Mouse (Mus musculus) lung, embryonic 16.5 days (tissue): ENCODE measurements around the gene Dgat2l6. TPM values are rescaled to one million over a fixed set of nuclear protein-coding genes. Genes with fewer than 3 reads are reported as not detected.

Source experiments
- ATAC-seq: fragments of 200-750 bp; cut with Nextera tagmentation; 2 replicates; pipeline ENCODE4 v1.8.0; 2017; ENCODE audit warnings: low read depth, mild to moderate bottlenecking, moderate library complexity
- H3K27ac ChIP-seq: fragments of 300-500 bp; sonication (generic); 2 replicates; pipeline ENCODE4 v1.5.1; 2014; ENCODE audit warnings: mild to moderate bottlenecking, control low read depth, low read length
- H3K27me3 ChIP-seq: fragments of 300-500 bp; sonication (generic); 2 replicates; pipeline ENCODE4 v1.6.1; 2014; ENCODE audit warnings: low read depth, low read length, mixed read lengths; ENCODE audit not compliant: control insufficient read depth, insufficient read depth
- H3K36me3 ChIP-seq: fragments of 300-500 bp; sonication (generic); 2 replicates; pipeline ENCODE4 v1.6.1; 2014; ENCODE audit warnings: low read length; ENCODE audit not compliant: control insufficient read depth, insufficient read depth
- H3K4me1 ChIP-seq: fragments of 300-500 bp; sonication (generic); replicated peaks from 2 replicates; pipeline ENCODE4 v1.6.1; 2014; ENCODE audit warnings: low read length, mixed read lengths; ENCODE audit not compliant: control insufficient read depth, insufficient read depth
- H3K4me2 ChIP-seq: fragments of 300-500 bp; sonication (generic); 2 replicates; pipeline ENCODE4 v1.6.1; 2014; ENCODE audit warnings: low read depth, low read length, control low read depth
- H3K4me3 ChIP-seq: fragments of 300-500 bp; sonication (generic); 2 replicates; pipeline ENCODE4 v1.5.1; 2014; ENCODE audit warnings: mild to moderate bottlenecking, low read length, control low read depth
- H3K9ac ChIP-seq: fragments of 300-500 bp; sonication (generic); 2 replicates; pipeline ENCODE4 v1.6.1; 2014; ENCODE audit warnings: low read length, control low read depth
- H3K9me3 ChIP-seq: fragments of 300-500 bp; sonication (generic); 2 replicates; pipeline ENCODE4 v1.6.1; 2016; ENCODE audit warnings: low read length; ENCODE audit not compliant: control insufficient read depth
- WGBS: fragments of 180-500 bp; shearing (Covaris S2); extraction: QIAGEN DNeasy Blood & Tissue Kit; methylation state at CpG from one replicate; pipeline ENCODE4 v1.1.7; 2014; 5-methylcytosine and 5-hydroxymethylcytosine counted together
- polyA plus RNA-seq: library from polyadenylated mRNA; unstranded; fragments of >200 nt; fragmentation: Nextera tagmentation; extraction: Ambion mirVana; gene quantifications from 2 replicates; pipeline ENCODE4 v1.2.1, GENCODE M21; 2015

Gene Dgat2l6
- polyA plus RNA-seq, 1 experiment from 2014 or later = not detected

GRCm38 (mm10) chrX:100516683-100517082 lies 8.0 kb upstream of the Dgat2l6 start:
- Histone ChIP-seq H3K27me3 (no peaks in the 10 kb centered on the region; the same call in none of the 2 replicates), H3K4me2 (no peak overlapping the region), H3K9me3 (no peaks in the 10 kb centered on the region), H3K36me3 (peaks cover 2% of the 10 kb centered on the region; the same call in 1 of the 2 replicates), H3K4me1 (no peaks in the 10 kb centered on the region), H3K27ac (no peak overlapping the region), H3K9ac (no peak overlapping the region), H3K4me3 (no peak overlapping the region)
- 80% methylated on average over 3 of the region's 3 CpGs for WGBS
- no peak for ATAC-seq

- no peak overlapping the region for H3K9ac ChIP-seq
- no peak for ATAC-seq
- H3K9me3 ChIP-seq = no peaks in the 10 kb centered on the region
- peaks cover 2% of the 10 kb centered on the region; the same call in 1 of the 2 replicates for H3K36me3 ChIP-seq
- 89% methylated on average over 6 of the region's 6 CpGs for WGBS
- H3K4me2 ChIP-seq = no peak overlapping the region
- no peak overlapping the region for H3K27ac ChIP-seq
- no peaks in the 10 kb centered on the region; the same call in none of the 2 replicates for H3K27me3 ChIP-seq
- H3K4me1 ChIP-seq = no peaks in the 10 kb centered on the region
- no peak overlapping the region for H3K4me3 ChIP-seq
These were observed 7.0 kb upstream of the Dgat2l6 start for GRCm38 (mm10) chrX:100517626-100518025.

GRCm38 (mm10) chrX:100518532-100518931 lies 6.1 kb upstream of the Dgat2l6 start:
- Histone ChIP-seq H3K4me3 (no peak overlapping the region), H3K9ac (no peak overlapping the region), H3K27ac (no peak overlapping the region), H3K4me2 (no peak overlapping the region), H3K36me3 (peaks cover 2% of the 10 kb centered on the region; the same call in 1 of the 2 replicates), H3K4me1 (no peaks in the 10 kb centered on the region), H3K27me3 (no peaks in the 10 kb centered on the region; the same call in none of the 2 replicates), H3K9me3 (no peaks in the 10 kb centered on the region)
- ATAC-seq = no peak
- 88% methylated on average over 2 of the region's 2 CpGs for WGBS

GRCm38 (mm10) chrX:100556026-100556425 lies 31.4 kb downstream of the Dgat2l6 start:
- H3K9me3 ChIP-seq = no peaks in the 10 kb centered on the region
- no peaks in the 10 kb centered on the region for H3K4me1 ChIP-seq
- no peaks in the 10 kb centered on the region; the same call in 1 of the 2 replicates for H3K27me3 ChIP-seq
- WGBS = 70% methylated on average over 3 of the region's 3 CpGs
- H3K36me3 ChIP-seq = no peaks in the 10 kb centered on the region
- H3K9ac ChIP-seq = no peak overlapping the region
- ATAC-seq = no peak
- H3K4me3 ChIP-seq = no peak overlapping the region
- H3K27ac ChIP-seq = no peak overlapping the region
- H3K4me2 ChIP-seq = no peak overlapping the region

GRCm38 (mm10) chrX:100565696-100566095 lies 41.1 kb downstream of the Dgat2l6 start:
- 67% methylated on average over 3 of the region's 3 CpGs for WGBS
- H3K27ac ChIP-seq = no peak overlapping the region
- no peaks in the 10 kb centered on the region for H3K36me3 ChIP-seq
- no peak for ATAC-seq
- no peak overlapping the region for H3K4me2 ChIP-seq
- no peaks in the 10 kb centered on the region for H3K27me3 ChIP-seq
- no peaks in the 10 kb centered on the region for H3K9me3 ChIP-seq
- no peak overlapping the region for H3K9ac ChIP-seq
- no peak overlapping the region for H3K4me3 ChIP-seq
- no peaks in the 10 kb centered on the region for H3K4me1 ChIP-seq

GRCm38 (mm10) chrX:100571951-100572350 lies 47.3 kb downstream of the Dgat2l6 start, which contains the start of gene Awat1:
Awat1 (plus strand) TSS chrX:100572251.
- H3K27me3 ChIP-seq = no peaks in the 10 kb centered on the region
- H3K9me3 ChIP-seq = no peaks in the 10 kb centered on the region
- H3K4me1 ChIP-seq = no peaks in the 10 kb centered on the region
- no peak within 1 kb of the TSS for H3K27ac ChIP-seq
- no peaks in the 10 kb centered on the region for H3K36me3 ChIP-seq
- WGBS = 81% methylated on average over 1 of the region's 1 CpGs
- no peak within 1 kb of the TSS for H3K4me3 ChIP-seq
- no peak within 1 kb of the TSS for H3K9ac ChIP-seq
- no peak for ATAC-seq
- H3K4me2 ChIP-seq = no peak within 1 kb of the TSS

- H3K27ac ChIP-seq = no peak within 1 kb of the TSS
- H3K9ac ChIP-seq = no peak within 1 kb of the TSS
- no peak for ATAC-seq
- no peak within 1 kb of the TSS for H3K4me3 ChIP-seq
- H3K4me2 ChIP-seq = no peak within 1 kb of the TSS
- no peaks in the 10 kb centered on the region for H3K36me3 ChIP-seq
- H3K9me3 ChIP-seq = no peaks in the 10 kb centered on the region
- no peaks in the 10 kb centered on the region for H3K4me1 ChIP-seq
- H3K27me3 ChIP-seq = peaks cover 2% of the 10 kb centered on the region
- WGBS = 54% methylated on average over 4 of the region's 4 CpGs
These were observed 70.2 kb downstream of the Dgat2l6 start, which contains the start of gene P2ry4 for GRCm38 (mm10) chrX:100594791-100595190. P2ry4 (minus strand) TSS chrX:100594869.

Other genes with a start within 250 kb of the Dgat2l6 start
- gene Otud6a, start 95.8 kb upstream of the Dgat2l6 start, polyA plus RNA-seq = not detected in 2 replicates
- gene Awat2, start 82.1 kb upstream of the Dgat2l6 start, polyA plus RNA-seq = 0.46 and 0.82 TPM in 2 replicates
- gene Igbp1, start 30.5 kb upstream of the Dgat2l6 start, polyA plus RNA-seq = 37.4 and 39.5 TPM in 2 replicates
- gene Awat1, start 47.4 kb downstream of the Dgat2l6 start, polyA plus RNA-seq = not detected in 2 replicates
- 0.15 TPM in 1 of 2 replicates, not detected in the other for gene P2ry4, start 70.0 kb downstream of the Dgat2l6 start, polyA plus RNA-seq
- not detected in 2 replicates for gene Arr3, start 80.7 kb downstream of the Dgat2l6 start, polyA plus RNA-seq
- gene Kif4, start 100.9 kb downstream of the Dgat2l6 start, polyA plus RNA-seq = 33.2 and 33.5 TPM in 2 replicates
- 99.3 and 103 TPM in 2 replicates for gene Pdzd11, start 101.7 kb downstream of the Dgat2l6 start, polyA plus RNA-seq
- gene Gdpd2, start 205.0 kb downstream of the Dgat2l6 start, polyA plus RNA-seq = 0.49 and 1.2 TPM in 2 replicates
- gene Dlg3, start 242.9 kb downstream of the Dgat2l6 start, polyA plus RNA-seq = 6.7 and 6.9 TPM in 2 replicates